Mouse (Mus musculus): ENCODE measurements around the gene Gtf2ird1. TPM values are rescaled to one million over a fixed set of nuclear protein-coding genes. Genes with fewer than 3 reads are reported as not detected.
"Not testable (repeated sequence)": the region's sequence is repeated elsewhere in the genome, so short reads cannot be mapped to it uniquely, and the experiment has no call there.

Gene Gtf2ird1
- total RNA-seq, 2 experiments from 2014 or later = 42.5 to 43.7 TPM

DNA sequence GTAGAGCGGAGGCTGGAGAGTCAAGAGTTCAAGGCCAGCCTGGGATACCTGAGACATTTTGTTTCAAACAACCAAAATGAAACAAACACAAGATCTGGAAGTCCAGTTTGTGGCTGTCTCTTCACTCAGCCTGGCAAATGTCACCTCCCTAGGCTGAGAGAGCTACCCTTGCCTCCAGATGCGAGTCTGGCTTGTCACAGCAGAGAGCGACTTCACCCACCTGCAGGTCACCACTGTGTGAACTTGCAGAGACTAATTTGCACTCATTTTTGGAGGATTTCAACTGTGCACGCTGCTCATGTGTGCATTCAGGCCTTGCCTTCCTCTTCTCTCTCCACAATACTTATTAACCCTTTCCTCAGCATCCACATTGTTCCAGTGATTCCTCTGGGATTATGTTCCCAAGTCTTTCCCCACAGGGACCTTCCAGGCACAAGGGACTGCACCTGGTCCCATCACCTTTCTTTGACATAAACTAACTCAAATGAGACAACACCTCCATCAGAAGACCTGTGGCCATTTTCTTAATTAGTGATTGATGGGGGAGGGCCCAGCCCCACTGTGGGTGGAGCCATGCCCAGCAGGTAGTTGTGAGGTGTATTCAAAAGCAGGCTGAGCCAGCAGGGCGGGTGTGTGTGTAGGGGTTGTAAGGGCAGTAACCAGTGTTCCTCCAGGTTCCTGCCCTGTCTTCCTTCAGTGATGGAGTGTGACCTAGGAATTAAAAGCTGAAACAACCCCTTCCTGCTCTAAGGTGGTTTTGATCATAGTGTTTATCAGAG, 84.8 kb downstream of the Gtf2ird1 start:
- intact Hi-C loops (cut with DNase I) = loop anchor here (10.0 kb wide), 2 partner anchors 223 to 333 kb away; no protein-coding TSS in a partner anchor
- DNase-seq (ENCODE audit: low spot score in 2 of 2) = no peak

DNA sequence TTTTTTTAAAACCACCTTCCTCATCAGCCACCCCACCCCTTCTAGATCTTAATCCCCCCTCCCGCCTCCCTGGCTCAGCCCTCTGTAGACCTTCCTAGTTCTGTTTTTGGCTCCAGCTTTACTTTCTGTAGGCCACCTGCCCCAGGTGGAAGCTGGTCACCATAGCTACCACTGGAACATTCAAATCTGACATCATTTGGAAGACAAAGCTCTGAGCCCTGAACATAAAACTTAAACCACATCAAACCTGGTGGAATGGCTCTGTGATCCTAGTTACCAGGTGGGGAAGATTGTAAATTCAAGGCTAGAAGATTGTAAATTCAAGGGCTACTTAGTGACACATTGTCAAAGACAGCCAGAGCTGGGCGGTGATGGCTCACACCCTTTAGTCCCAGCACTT, 85.7 kb downstream of the Gtf2ird1 start:
- intact Hi-C loops (cut with DNase I) = loop anchor here (10.0 kb wide), 2 partner anchors 224 to 334 kb away; no protein-coding TSS in a partner anchor
- DNase-seq (ENCODE audit: low spot score in 2 of 2) = no peak

GRCm38 (mm10) chr5:134359101-134359500, 97.4 kb downstream of the Gtf2ird1 start:
- DNase-seq (ENCODE audit: low spot score in 2 of 2) = no peak
- intact Hi-C loops (cut with DNase I) = no loop called here

- DNase-seq (ENCODE audit: low spot score in 2 of 2); intact Hi-C loops (cut with DNase I): not testable (repeated sequence)
Measured at GRCm38 (mm10) chr5:134355372-134355771, 101.1 kb downstream of the Gtf2ird1 start.

GRCm38 (mm10) chr5:134353117-134353516, 103.4 kb downstream of the Gtf2ird1 start:
- intact Hi-C loops (cut with DNase I) = no loop called here
- peak; percentile 15 to 61 for DNase-seq (ENCODE audit: low spot score in 2 of 2)

DNA sequence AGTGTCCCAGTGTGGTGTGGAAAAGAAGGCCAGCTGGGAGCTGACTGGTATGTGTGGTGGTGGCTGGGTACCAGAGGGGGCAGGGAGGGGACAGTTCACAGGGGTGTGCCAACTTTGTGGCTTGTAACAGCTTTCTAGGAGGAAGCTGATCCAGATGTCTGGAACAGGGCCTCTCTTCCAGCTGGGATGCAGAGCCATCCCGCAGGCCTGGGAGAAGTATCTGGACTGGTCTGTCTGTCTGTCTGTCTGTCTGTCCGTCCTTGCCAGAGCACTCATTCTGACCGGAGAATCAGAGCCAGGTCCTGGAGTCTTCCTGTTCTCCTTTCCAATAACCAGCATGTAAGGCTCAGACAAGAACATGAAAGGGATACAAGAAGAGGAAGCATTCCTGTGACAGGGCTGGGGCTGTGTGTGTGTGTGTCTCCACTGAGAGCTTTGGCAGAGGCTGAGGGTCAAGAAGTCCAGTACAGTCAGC, 104.0 kb downstream of the Gtf2ird1 start:
- DNase-seq (ENCODE audit: low spot score in 2 of 2) = peak in 1 of 2 experiments; percentile 17
- intact Hi-C loops (cut with DNase I) = no loop called here

- DNase-seq (ENCODE audit: low spot score in 2 of 2) = peak; percentile 53 to 62
- intact Hi-C loops (cut with DNase I) = loop anchor here (2.0 kb wide), 1 partner anchor 170 kb away; no protein-coding TSS in a partner anchor
Measured at GRCm38 (mm10) chr5:134350660-134351059, 105.9 kb downstream of the Gtf2ird1 start.

DNA sequence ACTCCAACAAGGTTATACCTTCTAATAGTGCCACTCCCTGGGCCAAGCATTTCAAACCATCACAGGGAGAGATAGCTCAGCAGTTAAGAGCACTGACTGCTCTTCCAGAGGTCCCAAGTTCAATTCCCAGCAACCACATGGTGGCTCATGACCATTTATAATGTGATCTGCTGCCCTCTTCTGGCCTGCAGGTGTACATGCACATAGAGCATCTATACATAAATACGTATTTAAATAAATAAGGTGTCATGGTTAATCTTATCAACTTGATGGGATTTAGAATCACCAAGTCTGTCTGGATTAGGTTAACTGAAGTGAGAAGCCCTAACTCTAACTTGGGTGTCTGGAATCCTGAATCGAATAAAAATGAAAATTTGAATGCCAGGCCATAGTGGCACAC, 109.5 kb downstream of the Gtf2ird1 start:
- DNase-seq (ENCODE audit: low spot score in 2 of 2) = no peak
- intact Hi-C loops (cut with DNase I) = no loop called here

GRCm38 (mm10) chr5:134345449-134345848, 111.1 kb downstream of the Gtf2ird1 start:
- intact Hi-C loops (cut with DNase I) = no loop called here

GRCm38 (mm10) chr5:134344076-134344475, 112.4 kb downstream of the Gtf2ird1 start:
- DNase-seq (ENCODE audit: low spot score in 2 of 2) = no peak
- intact Hi-C loops (cut with DNase I) = loop anchor here (5.0 kb wide), 1 partner anchor 117 kb away; the partner anchor contains the start of gene Ncf1

More at GRCm38 (mm10) chr5:134345449-134345848, 111.1 kb downstream of the Gtf2ird1 start:
- no peak for DNase-seq (ENCODE audit: low spot score in 2 of 2)

GRCm38 (mm10) chr5:134343530-134343929, 113.0 kb downstream of the Gtf2ird1 start:
- DNase-seq (ENCODE audit: low spot score in 2 of 2) = not testable (repeated sequence)
- intact Hi-C loops (cut with DNase I) = loop anchor here (2.0 to 5.0 kb wide), 2 partner anchors 116 to 157 kb away; partner anchors contain the start of gene Ncf1

DNA sequence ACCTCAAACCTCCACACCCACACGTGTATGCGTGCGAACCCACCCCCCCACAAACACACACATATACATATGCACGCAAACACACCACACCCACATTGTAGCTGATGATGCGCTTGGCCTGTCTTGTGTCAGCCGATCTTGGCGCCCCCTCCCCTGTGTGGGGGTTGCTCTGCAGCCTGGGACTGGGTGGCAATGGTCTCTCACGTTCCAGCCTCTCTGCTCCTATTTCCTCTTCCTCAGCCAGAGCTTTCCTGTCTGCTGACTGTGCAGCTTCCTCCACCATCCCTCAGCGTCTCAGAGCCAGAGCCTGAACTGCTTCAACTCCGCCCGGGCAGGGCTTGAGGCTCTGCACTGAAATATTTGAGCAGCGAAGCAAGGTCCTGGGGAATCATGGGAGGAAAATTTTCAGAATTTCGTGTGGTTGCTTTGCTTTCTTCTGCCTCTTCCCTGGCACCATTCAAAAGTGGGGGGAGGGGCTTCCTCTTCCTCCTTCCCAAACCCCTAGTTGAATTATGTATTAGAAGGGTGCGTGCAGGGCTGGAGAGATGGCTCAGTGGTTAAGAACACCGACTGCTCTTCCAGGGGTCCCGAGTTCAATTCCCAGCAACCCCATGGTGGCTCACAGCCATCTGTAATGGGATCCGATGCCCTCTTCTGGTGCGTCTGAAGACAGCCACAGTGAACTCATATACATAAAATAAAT, 113.9 kb downstream of the Gtf2ird1 start:
- intact Hi-C loops (cut with DNase I) = loop anchor here (2.0 to 5.0 kb wide), 2 partner anchors 115 to 156 kb away; partner anchors contain the start of gene Ncf1
- DNase-seq (ENCODE audit: low spot score in 2 of 2) = no peak

DNA sequence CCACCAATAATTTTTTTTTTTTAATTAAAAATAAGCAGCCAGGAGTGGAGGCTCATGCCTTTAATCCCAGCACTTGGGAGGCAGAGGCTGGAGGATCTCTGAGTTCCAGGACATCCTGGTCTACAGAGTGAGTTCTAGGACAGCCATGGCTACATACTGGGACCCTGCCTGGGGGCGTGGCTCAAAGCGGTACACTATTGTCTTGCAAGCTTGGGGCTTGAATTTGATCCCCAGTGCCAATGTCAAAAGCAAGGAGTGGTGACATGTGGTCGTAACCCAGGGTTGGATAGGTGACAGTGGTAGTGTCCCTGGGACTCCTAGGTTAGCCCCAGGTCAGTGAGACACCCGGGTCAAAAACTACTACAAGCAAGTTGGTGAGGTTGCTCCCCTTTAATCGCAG, 114.8 kb downstream of the Gtf2ird1 start:
- DNase-seq (ENCODE audit: low spot score in 2 of 2) = no peak
- intact Hi-C loops (cut with DNase I) = loop anchor here (1.0 to 5.0 kb wide), 3 partner anchors 114 to 160 kb away; partner anchors contain the start of gene Ncf1

- intact Hi-C loops (cut with DNase I) = loop anchor here (1.0 to 5.0 kb wide), 2 partner anchors 114 to 160 kb away; partner anchors contain the start of gene Ncf1
- DNase-seq (ENCODE audit: low spot score in 2 of 2) = no peak
Measured at GRCm38 (mm10) chr5:134341321-134341720, 115.2 kb downstream of the Gtf2ird1 start.

- intact Hi-C loops (cut with DNase I) = loop anchor here (5.0 kb wide), 1 partner anchor 113 kb away; the partner anchor contains the start of gene Ncf1
- DNase-seq (ENCODE audit: low spot score in 2 of 2) = no peak
Measured at GRCm38 (mm10) chr5:134340101-134340522, 116.4 kb downstream of the Gtf2ird1 start.

- intact Hi-C loops (cut with DNase I) = not testable (repeated sequence)
Measured at GRCm38 (mm10) chr5:134337012-134337411, 119.5 kb downstream of the Gtf2ird1 start.

DNA sequence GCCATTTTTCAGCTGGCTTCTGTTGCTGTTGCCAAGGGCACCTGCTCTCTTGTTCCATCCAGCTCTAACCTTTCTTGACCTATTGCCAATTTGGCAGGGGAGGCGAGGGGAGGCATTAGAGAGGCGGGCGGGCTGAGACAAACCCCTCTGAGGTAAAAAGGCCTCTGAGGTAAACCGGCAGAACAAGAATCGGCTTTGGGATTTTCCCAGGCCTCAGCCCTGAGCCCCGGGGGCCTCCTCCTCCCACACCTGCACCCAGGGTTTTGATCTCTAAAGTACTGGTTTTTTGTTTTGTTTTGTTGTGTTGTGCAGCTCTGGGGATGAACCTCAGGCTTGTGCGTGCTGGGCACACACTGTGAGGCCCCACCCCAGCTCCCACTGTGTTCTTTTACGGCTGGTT, 123.8 kb downstream of the Gtf2ird1 start:
- intact Hi-C loops (cut with DNase I) = no loop called here
- DNase-seq (ENCODE audit: low spot score in 2 of 2) = no peak

More at GRCm38 (mm10) chr5:134337012-134337411, 119.5 kb downstream of the Gtf2ird1 start:
- not testable (repeated sequence) for DNase-seq (ENCODE audit: low spot score in 2 of 2)

DNA sequence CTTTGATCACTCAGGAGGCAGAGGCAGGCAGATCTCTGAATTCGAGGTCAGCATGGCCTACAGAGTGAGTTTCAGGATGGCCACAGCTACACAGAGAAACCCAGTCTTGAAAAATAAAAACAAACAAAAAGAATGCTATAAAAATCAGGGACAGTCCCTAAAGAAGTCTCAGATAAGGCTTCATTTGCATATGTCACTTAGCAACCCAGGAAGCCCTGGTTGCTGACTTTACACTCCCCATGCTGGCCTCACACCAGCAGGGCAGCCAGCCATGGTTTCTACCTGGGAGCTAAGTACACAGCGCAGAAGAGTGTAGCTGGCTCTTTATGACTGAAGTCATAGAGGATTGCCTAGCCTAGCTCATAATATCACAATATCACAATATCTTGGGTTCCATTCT, 126.4 kb downstream of the Gtf2ird1 start:
- no peak for DNase-seq (ENCODE audit: low spot score in 2 of 2)
- intact Hi-C loops (cut with DNase I) = no loop called here

DNA sequence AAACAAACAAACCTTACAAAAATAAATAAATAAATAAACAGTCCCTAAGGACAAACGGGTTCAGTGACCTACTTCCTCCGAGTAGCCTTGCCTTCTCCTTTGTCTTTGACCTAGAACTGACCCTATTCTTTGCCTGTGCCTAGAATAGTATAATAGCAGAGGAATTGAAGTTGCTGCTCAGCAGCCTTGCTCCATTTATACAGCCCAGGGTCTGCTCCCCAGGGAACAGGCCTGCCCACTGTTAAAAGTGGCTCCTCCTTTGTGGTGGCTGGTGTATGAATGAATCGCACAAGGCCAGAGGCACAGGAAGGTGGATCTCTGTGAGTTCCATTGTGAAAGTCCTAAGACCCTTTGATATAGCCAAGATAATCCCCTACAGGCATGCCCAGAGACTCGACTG, 127.2 kb downstream of the Gtf2ird1 start:
- no peak for DNase-seq (ENCODE audit: low spot score in 2 of 2)
- intact Hi-C loops (cut with DNase I) = no loop called here

DNA sequence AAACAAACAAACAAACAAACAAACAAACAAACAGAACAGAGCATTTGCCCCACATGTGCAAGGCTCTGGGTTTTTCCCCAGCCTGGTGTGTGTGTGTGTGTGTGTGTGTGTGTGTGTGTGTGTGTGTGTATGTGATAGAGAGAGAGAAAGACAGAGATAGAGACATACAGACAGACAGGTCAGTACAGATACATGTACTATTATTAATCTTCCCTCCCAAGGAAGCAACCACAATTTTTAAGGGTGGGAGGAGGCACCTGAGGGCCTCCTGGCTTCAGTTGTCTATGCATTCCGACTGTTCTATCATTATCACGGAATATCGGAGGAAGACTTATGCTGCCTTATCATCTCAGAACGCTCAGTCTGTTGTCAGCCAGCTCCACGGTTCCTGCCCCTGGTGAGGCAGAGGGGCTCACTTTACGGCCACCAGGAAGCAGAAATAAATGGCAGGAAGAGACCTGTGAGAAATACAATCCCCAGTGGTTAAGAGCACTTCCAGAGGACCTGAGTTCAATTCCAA, 128.0 kb downstream of the Gtf2ird1 start:
- DNase-seq (ENCODE audit: low spot score in 2 of 2) = no peak
- intact Hi-C loops (cut with DNase I) = no loop called here
